Mouse (Mus musculus) olfactory bulb, adult 2 months (tissue): Measurements from ENCODE around the gene Ralgapb.

Experiments
- CTCF ChIP-seq: fragments of 200-500 bp; IDR thresholded peaks from 2 replicates; pipeline ENCODE4 v1.5.1; 2012; ENCODE audit warnings: low read depth, mild to moderate bottlenecking, low read length, moderate library complexity; ENCODE audit not compliant: insufficient read depth
- POLR2A ChIP-seq: fragments of 200-500 bp; IDR thresholded peaks from 2 replicates; pipeline ENCODE4 v1.6.1; 2012; ENCODE audit warnings: mild to moderate bottlenecking, low read depth, low read length, moderate library complexity; ENCODE audit not compliant: insufficient read depth

DNA sequence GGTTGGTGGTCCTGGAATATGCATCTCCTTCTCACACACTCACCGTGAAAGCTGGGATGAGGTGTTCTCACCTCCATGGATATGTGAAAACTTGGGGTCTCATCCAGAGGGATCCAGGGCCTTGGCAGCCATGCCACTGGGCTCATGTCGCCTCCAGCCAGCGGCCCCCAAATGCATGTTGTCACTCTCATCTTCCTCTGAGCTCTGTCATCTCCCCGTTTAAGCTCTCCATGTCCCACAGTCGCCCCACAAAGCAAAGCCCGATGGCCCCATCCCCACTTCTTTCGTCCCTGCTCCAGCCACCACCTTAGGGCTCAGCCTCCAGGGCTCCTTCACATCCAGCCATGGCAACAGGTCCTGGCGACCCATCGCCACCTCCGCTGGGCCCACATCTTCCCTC, 97.4 kb downstream of the Ralgapb start:
- TF ChIP-seq POLR2A = no peak
- no peak for TF ChIP-seq CTCF
